Mouse (Mus musculus) heart, postnatal 0 days (tissue): ENCODE measurements at regions not wholly inside any gene's neighbourhood (a gene's known extent, or its start where the extent isn't known, plus 50 kb on each side); places are given as distances from the start of the nearest gene placed in this dataset.

Experiments used
- CTCF ChIP-seq: IDR thresholded peaks from 2 replicates; pipeline ENCODE4 v1.5.1; 2016; ENCODE audit warnings: antibody characterized with exemption, control low read depth, low read depth
- EP300 ChIP-seq: IDR thresholded peaks from 2 replicates; pipeline ENCODE4 v1.6.1; 2016; ENCODE audit warnings: antibody characterized with exemption, low read depth

DNA sequence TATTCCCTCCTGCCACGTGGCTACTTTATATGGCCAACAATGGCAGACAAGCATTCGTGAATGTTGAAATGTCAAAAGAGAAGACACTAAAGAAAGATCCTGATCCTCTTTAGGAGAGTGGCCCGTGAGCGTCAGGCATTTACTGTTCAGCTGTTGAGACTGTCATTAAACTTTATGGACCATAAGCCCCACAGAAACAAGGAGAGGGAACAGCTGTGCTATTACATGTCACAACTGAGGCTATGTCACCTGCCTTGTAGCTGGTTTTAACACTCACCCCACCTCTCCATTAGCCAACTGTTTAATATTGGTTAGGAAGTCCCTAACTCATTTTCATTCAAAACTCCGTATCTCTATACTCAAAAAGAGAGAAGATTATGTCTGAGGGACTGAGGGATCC, 76.3 kb upstream of the 4932438A13Rik start:
- TF ChIP-seq CTCF (no peak), EP300 (no peak)
